Mouse (Mus musculus) layer of hippocampus, postnatal 36 days (tissue): ENCODE measurements around the gene Ska2. TPM values are rescaled to one million over a fixed set of nuclear protein-coding genes. Genes with fewer than 3 reads are reported as not detected.

ENCODE experiments used
- DNase-seq, 2 experiments: peaks; one replicate each; pipeline ENCODE4 v3.0.0; 2022
- microRNA-seq, 2 experiments: library from miRNA; unstranded; fragments of <30 nt; microRNA quantifications; one replicate each; pipeline ENCODE4 v1.2.0; 2021
- total RNA-seq, 2 experiments: library from RNA; stranded (reverse); gene quantifications; 2 replicates each; pipeline ENCODE4 v1.2.3; 2021

The Ska2 gene
- total RNA-seq, 2 experiments from 2014 or later, result 14.2 to 15.3 TPM

DNA sequence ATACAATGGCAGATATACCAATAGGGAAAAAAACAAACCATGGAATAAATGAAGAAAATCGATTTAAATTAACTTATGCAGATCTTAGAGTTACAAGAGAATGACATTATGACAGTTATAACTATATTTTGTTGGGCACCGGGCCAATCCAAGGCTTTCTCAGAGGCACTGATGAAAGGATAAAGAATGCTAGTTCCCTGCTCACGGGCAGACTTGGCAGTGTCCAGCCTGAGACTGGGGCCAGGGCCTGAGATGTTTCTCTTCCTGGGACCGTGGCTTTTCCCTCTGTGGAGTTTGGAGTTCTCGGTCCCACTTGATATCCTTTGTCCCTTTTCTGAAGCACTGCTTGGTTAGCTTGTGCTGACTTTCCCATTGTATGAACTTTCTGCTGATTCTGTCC, 64.6 kb downstream of the Ska2 start:
- no peak for DNase-seq

Small RNA genes within 50 kb of the gene (microRNA-seq; reads per million reads assigned to microRNA genes)
- 878 to 913 reads per million in 2 experiments for gene Mir301

Other genes with a start within 250 kb of the Ska2 start
- 10 to 100 TPM; 27.5 to 29.0 TPM for gene Ypel2, start 115.5 kb upstream of the Ska2 start, total RNA-seq
- gene Gdpd1, start 35.2 kb upstream of the Ska2 start, total RNA-seq, result 10 to 100 TPM; 48.8 to 49.4 TPM
- 10 to 100 TPM; 16.5 to 16.8 TPM for gene Smg8, start 22.5 kb upstream of the Ska2 start, total RNA-seq
- under 1 TPM; 0.55 to 0.56 TPM for gene Prr11, start 526 bp upstream of the Ska2 start, total RNA-seq
- 100 to 1,000 TPM; 173 to 210 TPM for gene Trim37, start 17.8 kb downstream of the Ska2 start, total RNA-seq
- 100 to 1,000 TPM; 262 to 263 TPM for gene Ppm1e, start 249.8 kb downstream of the Ska2 start, total RNA-seq